Mouse (Mus musculus) embryonic stem cell, embryonic (primary cell): ENCODE data around the gene Hoxb5.

Experiments
- CTCF ChIA-PET, 4 experiments: fragments of 300-600 bp in 2 of 4; fragments of 350-600 bp in 2 of 4; sonication (Branson Sonifier 250); formaldehyde crosslinking; loops; one replicate each; lab custom pipeline; 2022; ENCODE audit warnings: inconsistent platforms in 2 of 4; lab: Charles Lee
- POLR2A ChIA-PET, 4 experiments: fragments of 300-600 bp in 2 of 4; fragments of 350-600 bp in 2 of 4; sonication (Branson Sonifier 250); formaldehyde crosslinking; loops; one replicate each; lab custom pipeline; 2022; ENCODE audit warnings: antibody characterized with exemption in 4 of 4, inconsistent platforms in 1 of 4; lab: Charles Lee

Hoxb5 gene

DNA sequence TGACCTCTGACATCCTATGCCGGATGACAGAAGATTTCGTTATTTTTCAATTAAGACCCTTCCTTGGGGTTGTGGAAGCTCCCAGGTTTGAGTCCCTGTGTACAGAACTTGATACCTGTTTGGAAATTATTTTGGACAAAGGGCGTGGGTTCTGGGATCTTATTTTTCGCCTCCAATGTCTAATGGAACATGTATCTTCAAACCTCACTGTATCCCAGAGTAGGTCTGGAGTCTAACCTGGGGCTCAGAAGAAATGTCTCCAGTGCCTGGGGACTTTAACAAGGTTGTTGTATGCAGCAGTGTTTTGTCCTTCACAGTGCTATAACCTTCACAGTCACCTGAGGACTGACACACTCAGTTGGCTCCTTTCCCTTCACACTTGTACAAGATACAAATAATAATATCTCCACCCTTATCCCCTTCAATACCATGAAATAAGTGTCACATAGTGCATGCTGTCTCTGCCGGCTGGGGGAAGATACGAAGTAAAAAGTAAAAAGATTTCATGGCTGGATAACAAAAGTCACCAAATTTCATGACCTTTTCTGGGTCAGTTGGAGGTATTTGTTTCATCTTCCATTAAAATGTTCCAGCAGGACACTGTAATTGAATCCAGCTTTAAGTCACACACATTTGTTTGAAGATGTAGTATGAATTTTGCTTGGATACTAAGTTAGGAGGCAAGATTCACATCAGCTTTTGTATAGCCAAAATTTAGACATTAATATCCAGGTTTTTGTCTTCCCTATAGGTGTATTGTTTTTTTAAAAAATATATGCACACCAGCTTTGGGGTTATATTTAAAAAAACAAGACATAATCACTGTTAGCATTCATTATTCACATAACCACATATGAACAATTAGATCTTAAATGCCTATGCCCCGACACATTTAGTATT is 35.9 kb upstream of the Hoxb5 start:
- POLR2A ChIA-PET, result interaction anchor here in 1 of 4 experiments (0.6 kb wide), 1 partner anchor 105 kb away, joined by 3 read pairs; no protein-coding TSS in a partner anchor
- CTCF ChIA-PET, result interaction anchor here in 2 of 4 experiments (0.6 to 1.2 kb wide), 3 partner anchors 27 to 448 kb away, joined by 3 to 5 read pairs (median 3); no protein-coding TSS in a partner anchor

DNA sequence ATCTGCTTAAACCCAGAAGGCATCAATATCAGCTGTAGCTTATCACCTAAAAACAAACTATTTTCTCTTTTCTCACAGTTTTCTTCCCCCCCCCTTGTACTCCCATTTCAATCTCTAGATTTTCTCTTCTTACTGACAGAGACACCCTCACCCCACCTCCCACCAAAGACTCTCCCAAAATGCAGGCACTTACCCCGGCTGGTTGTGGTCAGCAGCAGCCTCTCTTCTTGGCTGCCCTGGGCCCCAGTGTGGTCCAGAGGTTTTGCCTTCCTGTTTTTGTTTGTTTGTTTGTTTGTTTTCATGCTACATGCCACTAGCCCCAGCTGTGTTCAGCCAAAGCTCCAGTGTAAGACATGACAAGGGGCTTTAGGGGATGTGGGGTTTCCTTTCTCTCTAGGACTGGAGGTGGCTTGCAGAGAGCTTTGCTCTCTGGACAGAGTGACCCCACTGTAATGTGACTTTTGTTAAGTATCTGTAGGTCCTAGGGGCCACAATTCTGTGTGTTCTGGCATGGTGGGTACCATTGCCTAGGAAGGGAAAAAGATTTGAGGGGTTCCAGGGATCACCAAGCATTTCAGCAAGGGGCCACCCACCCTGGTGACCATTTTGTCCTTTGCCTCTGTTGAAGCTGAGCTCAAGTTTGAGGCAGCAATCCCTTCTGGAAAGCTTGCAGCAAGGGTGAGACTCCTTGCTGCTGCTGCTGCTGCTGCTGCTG is 34.9 kb upstream of the Hoxb5 start:
- CTCF ChIA-PET, result interaction anchor here (0.6 to 1.2 kb wide), 6 partner anchors 11 to 150 kb away, joined by 3 to 7 read pairs (median 3); no protein-coding TSS in a partner anchor
- POLR2A ChIA-PET, result interaction anchor here in 2 of 4 experiments (0.6 to 1.2 kb wide), 3 partner anchors 17 to 254 kb away, joined by 3 to 4 read pairs (median 3); partner anchors contain the start of gene Hoxb5 (in 1 of the 2)

DNA sequence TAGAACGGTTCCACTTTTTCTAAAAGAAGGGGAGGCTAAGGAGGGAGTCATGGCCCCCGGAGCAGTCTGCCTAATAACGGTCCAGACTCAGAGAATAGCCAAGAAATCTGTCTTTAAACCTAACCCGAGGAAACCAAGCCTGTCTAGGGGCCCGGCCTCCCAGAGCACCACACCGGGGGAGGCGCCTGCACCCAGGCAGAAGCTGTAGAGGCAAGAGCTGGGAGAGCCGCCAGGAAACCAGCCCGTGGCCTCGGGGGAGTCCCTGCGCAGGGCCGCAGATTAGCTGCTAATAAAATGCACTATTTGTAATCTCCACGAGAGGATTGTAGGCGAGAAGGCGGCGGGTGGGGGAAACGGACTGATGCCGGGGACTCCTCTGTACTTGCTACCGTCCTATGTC is 33.3 kb upstream of the Hoxb5 start:
- CTCF ChIA-PET, result interaction anchor here in 3 of 4 experiments (0.6 to 3.5 kb wide), 5 partner anchors 9 to 71 kb away, joined by 3 to 22 read pairs (median 4); no protein-coding TSS in a partner anchor

DNA sequence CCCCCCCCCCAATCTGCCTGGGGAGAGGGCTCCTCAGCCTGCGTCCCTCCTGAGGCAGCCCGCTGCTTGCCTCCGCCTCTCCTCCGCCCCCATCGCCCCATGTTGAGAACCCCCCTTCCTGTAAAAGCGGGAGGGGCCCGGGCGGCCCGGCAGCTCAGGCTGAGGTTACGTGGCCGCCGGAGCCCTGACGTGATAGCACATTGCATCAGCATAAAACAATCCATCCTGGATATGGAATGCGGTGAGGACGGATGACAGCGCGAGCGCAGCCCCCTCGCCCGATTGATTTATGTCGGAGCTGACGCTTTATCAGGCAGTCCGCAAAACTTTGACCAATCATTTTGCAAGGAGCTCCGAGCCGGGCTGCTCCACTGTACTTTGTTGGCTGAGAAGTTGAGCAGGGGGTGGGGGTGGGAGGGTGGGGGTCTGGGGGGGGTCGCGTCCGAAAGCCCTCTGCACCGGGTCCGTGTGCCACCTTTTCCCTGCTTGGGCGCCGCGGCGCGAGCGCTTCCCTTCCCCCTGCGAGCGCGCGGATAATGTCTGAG is 32.1 kb upstream of the Hoxb5 start, which contains the start of gene Hoxb9:
Hoxb9 (plus strand) TSS at position 462 of the 545 bp plus-strand sequence.
- POLR2A ChIA-PET, result interaction anchor here (0.6 to 3.4 kb wide), 20 partner anchors 9 to 591 kb away, joined by 3 to 20 read pairs (median 4); partner anchors contain the start of gene Atp5g1 (in 1 of the 4)

More for the DNA sequence above, 33.3 kb upstream of the Hoxb5 start:
- POLR2A ChIA-PET, result interaction anchor here (0.5 to 3.4 kb wide), 11 partner anchors 8 to 679 kb away, joined by 3 to 20 read pairs (median 4); no protein-coding TSS in a partner anchor

DNA sequence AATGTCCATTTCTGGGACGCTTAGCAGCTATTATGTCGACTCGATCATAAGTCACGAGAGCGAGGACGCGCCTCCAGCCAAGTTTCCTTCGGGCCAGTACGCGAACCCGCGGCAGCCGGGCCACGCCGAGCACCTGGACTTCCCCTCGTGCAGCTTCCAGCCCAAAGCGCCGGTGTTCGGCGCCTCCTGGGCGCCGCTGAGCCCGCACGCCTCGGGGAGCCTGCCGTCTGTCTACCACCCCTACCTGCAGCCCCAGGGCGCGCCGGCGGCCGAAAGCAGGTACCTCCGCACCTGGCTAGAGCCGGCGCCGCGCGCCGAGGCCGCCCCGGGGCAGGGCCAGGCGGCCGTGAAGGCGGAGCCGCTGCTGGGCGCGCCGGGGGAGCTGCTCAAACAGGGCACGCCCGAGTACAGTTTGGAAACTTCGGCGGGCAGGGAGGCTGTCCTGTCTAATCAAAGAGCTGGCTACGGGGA is 31.6 kb upstream of the Hoxb5 start:
- CTCF ChIA-PET, result interaction anchor here in 3 of 4 experiments (0.6 to 3.5 kb wide), 14 partner anchors 9 to 1628 kb away, joined by 3 to 22 read pairs (median 3); no protein-coding TSS in a partner anchor
- POLR2A ChIA-PET, result interaction anchor here (0.6 to 3.4 kb wide), 19 partner anchors 8 to 411 kb away, joined by 3 to 20 read pairs (median 4); partner anchors contain the start of gene Atp5g1 (in 1 of the 4)

More for the DNA sequence above, 32.1 kb upstream of the Hoxb5 start, which contains the start of gene Hoxb9:
- CTCF ChIA-PET, result interaction anchor here (0.5 to 3.5 kb wide), 16 partner anchors 10 to 729 kb away, joined by 3 to 22 read pairs (median 3); no protein-coding TSS in a partner anchor

DNA sequence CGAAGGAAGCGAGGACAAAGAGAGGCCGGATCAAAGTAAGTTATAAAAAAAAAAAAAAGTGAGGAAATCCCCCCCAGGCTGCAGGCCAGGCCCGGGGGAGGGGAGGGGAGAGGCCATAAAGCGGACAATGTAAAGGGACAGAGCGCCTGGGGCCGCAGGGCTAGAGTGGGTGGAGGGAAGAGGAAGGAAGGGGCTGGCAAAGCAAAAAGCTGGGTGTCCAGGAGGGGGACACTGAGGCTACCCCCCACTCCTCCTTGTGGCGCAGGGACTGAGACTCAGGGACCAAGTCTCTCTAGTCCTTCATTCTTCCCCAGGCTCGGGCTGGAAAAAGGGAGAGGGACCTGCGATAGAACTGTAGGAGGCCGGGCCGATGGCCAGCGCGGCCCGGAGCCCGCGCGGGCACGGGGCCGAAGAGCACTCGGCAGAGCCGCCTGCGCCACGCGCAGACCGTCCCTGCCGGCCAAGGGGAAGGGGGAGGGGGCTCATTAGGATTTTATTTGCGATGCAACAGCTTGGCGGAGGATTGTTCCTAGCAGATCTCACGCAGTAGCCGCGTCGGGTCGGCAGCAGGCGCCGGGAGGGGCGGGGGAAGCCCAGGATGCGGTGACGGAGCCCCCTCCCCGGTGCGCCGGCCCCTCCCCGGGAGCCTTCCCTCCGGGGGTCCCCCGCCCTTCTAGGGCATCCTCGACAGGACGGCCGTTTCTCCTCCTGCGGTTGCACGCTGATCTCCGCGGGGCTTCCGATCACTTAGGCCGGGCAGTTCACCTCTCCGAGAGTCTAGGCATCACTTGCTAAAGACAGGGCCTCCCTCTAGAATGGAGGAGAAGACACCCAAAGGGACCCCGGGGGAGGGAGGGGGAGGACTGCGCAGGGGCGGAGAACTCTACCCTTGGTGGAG is 30.9 kb upstream of the Hoxb5 start:
- POLR2A ChIA-PET, result interaction anchor here in 3 of 4 experiments (0.7 to 3.4 kb wide), 17 partner anchors 8 to 410 kb away, joined by 3 to 20 read pairs (median 4); partner anchors contain the start of gene Hoxb5 (in 1 of the 3)

DNA sequence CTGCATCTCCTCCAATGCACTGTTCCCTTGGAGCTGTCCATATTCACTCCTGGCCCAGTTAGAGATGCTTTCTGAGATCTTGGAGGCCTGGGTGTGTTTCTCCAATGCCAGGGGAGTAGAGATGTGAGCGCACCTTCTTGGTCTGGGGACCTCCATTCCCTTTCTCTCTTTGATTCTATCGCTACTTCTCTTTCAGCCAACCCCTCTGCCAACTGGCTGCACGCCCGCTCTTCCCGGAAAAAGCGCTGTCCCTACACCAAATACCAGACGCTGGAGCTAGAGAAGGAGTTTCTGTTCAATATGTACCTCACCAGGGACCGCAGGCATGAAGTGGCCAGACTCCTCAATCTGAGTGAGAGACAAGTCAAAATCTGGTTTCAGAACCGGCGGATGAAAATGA is 28.7 kb upstream of the Hoxb5 start:
- ChIA-PET POLR2A (interaction anchor here in 3 of 4 experiments (0.7 to 2.8 kb wide), 6 partner anchors 9 to 1399 kb away, joined by 3 to 12 read pairs (median 4); partner anchors contain the start of genes Hoxb5 (in 1 of the 3) and Hoxb6 (in 1 of the 3)), CTCF (interaction anchor here in 3 of 4 experiments (0.6 to 1.5 kb wide), 3 partner anchors 13 to 345 kb away, joined by 3 to 8 read pairs (median 5); partner anchors contain the start of gene Hoxb5 (in 1 of the 3))

More for the DNA sequence above, 30.9 kb upstream of the Hoxb5 start:
- CTCF ChIA-PET, result interaction anchor here in 3 of 4 experiments (0.7 to 3.5 kb wide), 12 partner anchors 10 to 1627 kb away, joined by 3 to 22 read pairs (median 3); no protein-coding TSS in a partner anchor

DNA sequence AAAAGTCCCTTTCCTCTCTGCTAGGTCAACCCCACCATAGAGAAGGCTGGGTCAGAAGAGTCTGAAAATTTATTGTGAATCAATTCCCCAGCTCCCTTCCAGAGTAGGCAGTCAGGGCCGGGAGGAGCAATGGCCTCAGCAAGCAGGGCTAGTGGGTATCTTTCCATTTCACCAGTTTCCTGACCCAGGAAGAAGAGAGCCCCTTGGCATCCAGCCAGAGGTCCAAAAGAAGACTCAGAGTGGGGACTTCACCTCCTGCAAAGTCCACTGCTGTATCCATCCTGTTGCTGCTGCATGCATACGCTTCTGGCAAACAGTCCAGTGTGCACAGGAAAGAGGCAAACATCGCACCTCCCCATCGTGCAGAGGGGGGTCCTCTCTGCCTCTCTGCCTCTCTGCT is 27.2 kb upstream of the Hoxb5 start:
- ChIA-PET CTCF (interaction anchor here in 1 of 4 experiments (0.7 kb wide), 1 partner anchor 25 kb away, joined by 3 read pairs; no protein-coding TSS in a partner anchor), POLR2A (no interaction called here)

DNA sequence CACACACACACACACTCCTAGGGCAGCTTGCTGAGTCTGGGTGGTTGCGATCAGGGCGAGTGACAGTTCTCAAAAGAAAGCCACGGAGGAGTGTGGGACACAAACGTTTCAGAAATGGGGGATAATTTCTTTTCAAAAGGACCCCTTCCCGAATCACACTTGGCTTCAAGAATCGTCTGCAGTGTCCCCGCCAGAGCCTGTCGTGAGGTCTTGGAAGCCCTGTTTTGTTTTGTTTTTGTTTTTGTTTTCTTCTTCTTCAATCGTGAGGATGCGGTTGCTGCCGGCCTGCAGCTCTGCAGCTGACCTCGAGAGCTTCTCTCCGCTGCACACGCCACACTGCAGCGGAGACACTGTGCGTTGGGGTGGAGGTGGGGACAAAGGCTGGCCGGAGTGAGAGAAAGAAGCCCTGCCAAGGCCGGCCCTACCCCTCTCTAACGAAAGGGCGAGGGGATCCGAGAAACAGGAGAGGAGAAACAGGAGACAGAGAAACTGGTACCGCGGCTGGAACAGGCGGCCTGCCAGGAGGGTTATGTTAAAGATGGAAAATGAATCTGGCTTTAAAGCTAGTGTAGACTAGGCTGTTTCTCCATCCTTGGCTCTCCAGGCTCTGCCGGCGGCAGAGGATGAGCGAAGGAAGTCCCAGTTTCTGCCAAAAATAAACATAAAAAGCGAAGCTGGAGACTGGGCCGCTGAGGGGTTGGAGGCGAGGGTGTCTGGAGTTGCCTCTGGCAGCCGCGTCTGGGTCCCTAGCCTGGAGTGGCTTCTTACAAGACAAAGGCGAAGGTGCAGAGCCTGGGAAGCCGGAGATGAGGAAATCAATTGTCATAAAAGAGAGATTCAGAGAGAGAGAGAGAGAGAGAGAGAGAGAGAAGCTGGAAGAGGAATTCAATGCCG is 25.7 kb upstream of the Hoxb5 start:
- ChIA-PET CTCF (interaction anchor here (0.5 to 3.3 kb wide), 13 partner anchors 10 to 584 kb away, joined by 3 to 21 read pairs (median 3); no protein-coding TSS in a partner anchor), POLR2A (interaction anchor here (0.5 to 1.8 kb wide), 7 partner anchors 16 to 1172 kb away, joined by 3 to 6 read pairs (median 4); no protein-coding TSS in a partner anchor)

DNA sequence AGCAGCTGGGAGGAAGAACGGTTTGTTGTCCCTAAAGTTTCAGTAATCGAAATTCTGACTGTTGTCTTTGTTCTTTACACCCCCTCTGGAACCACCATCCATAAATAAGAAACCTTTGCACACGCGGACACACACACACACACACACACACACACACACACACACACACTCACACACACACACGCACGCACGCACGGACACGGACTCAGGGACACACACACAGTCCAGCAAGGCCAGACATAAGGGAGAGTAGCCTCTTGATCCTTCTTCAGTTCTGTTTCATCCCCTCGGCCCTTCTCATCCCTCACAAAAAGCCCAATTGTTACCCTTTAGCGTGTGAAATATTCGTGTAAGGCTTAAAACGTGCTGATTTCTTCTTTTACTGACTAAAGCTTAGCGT is 24.8 kb upstream of the Hoxb5 start:
- POLR2A ChIA-PET, result interaction anchor here (0.6 to 2.2 kb wide), 8 partner anchors 9 to 1291 kb away, joined by 3 to 9 read pairs (median 4); partner anchors contain the start of gene Hoxb5 (in 1 of the 4)

DNA sequence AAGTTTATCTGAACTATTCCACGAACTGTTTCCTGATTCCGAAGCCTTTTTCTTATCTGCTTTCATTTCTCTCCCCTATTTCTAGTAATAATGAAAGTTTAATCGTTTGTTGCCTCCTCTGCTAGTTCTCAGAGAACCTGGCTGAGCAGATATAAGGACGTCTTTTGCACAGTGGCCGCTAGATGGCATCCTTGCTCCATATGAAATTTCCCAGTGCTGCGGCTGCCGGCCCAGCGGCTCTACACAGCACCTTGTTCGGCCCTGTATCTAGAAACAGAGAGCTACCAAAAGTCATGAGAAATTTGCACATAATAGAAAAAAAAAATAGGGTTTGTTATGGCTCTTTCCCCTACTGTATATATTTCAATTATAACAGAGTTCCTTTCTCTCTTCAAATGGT is 24.4 kb upstream of the Hoxb5 start:
- ChIA-PET CTCF (interaction anchor here (0.5 to 3.3 kb wide), 52 partner anchors 10 to 805 kb away, joined by 3 to 21 read pairs (median 4); partner anchors contain the start of genes Hoxb5 (in 2 of the 4) and Hoxb6 (in 2 of the 4)), POLR2A (interaction anchor here in 2 of 4 experiments (0.6 to 2.2 kb wide), 8 partner anchors 9 to 1292 kb away, joined by 3 to 9 read pairs (median 4); partner anchors contain the start of gene Hoxb5 (in 1 of the 2))

More for the DNA sequence above, 24.8 kb upstream of the Hoxb5 start:
- CTCF ChIA-PET, result interaction anchor here (0.6 to 3.3 kb wide), 27 partner anchors 13 to 584 kb away, joined by 3 to 21 read pairs (median 4); partner anchors contain the start of genes Hoxb5 (in 2 of the 4) and Hoxb6 (in 2 of the 4)

DNA sequence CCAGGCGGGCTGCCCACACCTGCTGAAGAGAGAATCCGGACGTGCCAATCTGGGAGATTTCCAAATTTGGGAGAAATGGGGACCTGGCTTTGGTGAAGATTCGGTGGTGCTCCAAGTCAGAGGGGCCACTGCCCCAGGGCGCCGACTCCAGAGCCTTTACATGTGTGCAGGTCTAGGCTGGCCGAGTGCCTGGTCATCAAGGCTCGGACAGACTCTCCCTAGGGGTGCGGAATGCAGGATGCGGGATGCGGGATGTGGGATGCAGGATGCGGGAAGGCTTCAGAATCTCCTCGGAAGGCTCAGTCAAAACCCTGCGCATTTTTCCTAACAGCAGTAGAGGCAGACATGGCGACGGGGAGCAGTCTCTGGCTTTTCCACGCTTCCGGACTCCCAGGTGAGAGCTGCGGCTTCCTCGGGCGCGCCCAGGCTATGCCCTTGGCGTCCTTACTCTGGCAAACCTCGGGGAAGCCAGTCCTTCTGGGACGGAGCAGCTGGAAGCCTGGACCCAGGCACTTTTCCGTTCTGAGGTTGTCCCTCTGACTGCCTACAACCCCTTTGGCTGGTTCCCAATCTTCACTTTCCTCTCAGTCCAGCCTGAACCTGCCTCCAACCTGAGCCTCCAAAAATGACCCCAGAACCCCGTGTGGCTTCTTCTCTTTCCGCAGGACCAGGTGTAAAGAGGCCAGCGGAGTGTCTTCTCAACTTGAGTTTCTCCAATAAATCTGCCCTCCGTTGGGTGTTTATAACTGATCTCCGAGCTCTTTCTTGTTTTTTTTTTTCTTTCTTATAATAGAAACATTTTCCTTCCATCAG is 23.5 kb upstream of the Hoxb5 start:
- ChIA-PET CTCF (interaction anchor here (0.5 to 3.3 kb wide), 56 partner anchors 10 to 804 kb away, joined by 3 to 21 read pairs (median 4); partner anchors contain the start of genes Hoxb6 (in 2 of the 4) and Hoxb5 (in 1 of the 4)), POLR2A (interaction anchor here in 3 of 4 experiments (0.6 to 2.2 kb wide), 11 partner anchors 8 to 394 kb away, joined by 3 to 9 read pairs (median 4); partner anchors contain the start of genes Hoxb5 (in 1 of the 3), Hoxb6 (in 1 of the 3) and Hoxb9 (in 1 of the 3))
